Mouse (Mus musculus) neural tube, embryonic 14.5 days (tissue): ENCODE data around the gene Arv1. TPM values are rescaled to one million over a fixed set of nuclear protein-coding genes. Genes with fewer than 3 reads are reported as not detected.

ENCODE experiments used
- ATAC-seq: fragments of 200-750 bp; cut with Nextera tagmentation; 2 replicates; pipeline ENCODE4 v1.8.0; 2017; ENCODE audit warnings: low read depth, mild to moderate bottlenecking, moderate TSS enrichment, moderate library complexity
- H3K27ac ChIP-seq: fragments of 300-500 bp; sonication (generic); 2 replicates; pipeline ENCODE4 v1.5.1; 2014; ENCODE audit warnings: low read depth, mild to moderate bottlenecking, control low read depth, low read length, moderate library complexity, mixed read lengths
- H3K27me3 ChIP-seq: fragments of 300-500 bp; sonication (generic); 2 replicates; pipeline ENCODE4 v1.6.1; 2014; ENCODE audit warnings: low read length; ENCODE audit not compliant: control insufficient read depth, insufficient read depth
- H3K36me3 ChIP-seq: fragments of 300-500 bp; sonication (generic); 2 replicates; pipeline ENCODE4 v1.6.1; 2014; ENCODE audit warnings: low read length, mixed read lengths; ENCODE audit not compliant: control insufficient read depth, insufficient read depth
- H3K4me1 ChIP-seq: fragments of 300-500 bp; sonication (generic); 2 replicates; pipeline ENCODE4 v1.6.1; 2014; ENCODE audit warnings: low read length; ENCODE audit not compliant: control insufficient read depth, insufficient read depth
- H3K4me2 ChIP-seq: fragments of 300-500 bp; sonication (generic); 2 replicates; pipeline ENCODE4 v1.6.1; 2014; ENCODE audit warnings: mild to moderate bottlenecking, low read depth, low read length, control low read depth
- H3K4me3 ChIP-seq: fragments of 300-500 bp; sonication (generic); 2 replicates; pipeline ENCODE4 v1.5.1; 2014; ENCODE audit warnings: low read depth, low read length, control low read depth, mixed read lengths
- H3K9ac ChIP-seq: fragments of 300-500 bp; sonication (generic); replicated peaks from 2 replicates; pipeline ENCODE4 v1.6.1; 2014; ENCODE audit warnings: low read depth, mild to moderate bottlenecking, control low read depth, low read length, mixed read lengths
- H3K9me3 ChIP-seq: fragments of 300-500 bp; sonication (generic); 2 replicates; pipeline ENCODE4 v1.6.1; 2016; ENCODE audit warnings: low read length; ENCODE audit not compliant: control insufficient read depth
- WGBS: fragments of 180-500 bp; shearing (Covaris S2); extraction: QIAGEN DNeasy Blood & Tissue Kit; methylation state at CpG from one replicate; pipeline ENCODE4 v1.1.7; 2014; 5-methylcytosine and 5-hydroxymethylcytosine counted together
- polyA plus RNA-seq: library from polyadenylated mRNA; unstranded; fragments of >200 nt; fragmentation: Nextera tagmentation; extraction: Ambion mirVana; gene quantifications from 2 replicates; pipeline ENCODE4 v1.2.1, GENCODE M21; 2014

Arv1 gene
- polyA plus RNA-seq, 1 experiment from 2014 or later, result 38.0 TPM

DNA sequence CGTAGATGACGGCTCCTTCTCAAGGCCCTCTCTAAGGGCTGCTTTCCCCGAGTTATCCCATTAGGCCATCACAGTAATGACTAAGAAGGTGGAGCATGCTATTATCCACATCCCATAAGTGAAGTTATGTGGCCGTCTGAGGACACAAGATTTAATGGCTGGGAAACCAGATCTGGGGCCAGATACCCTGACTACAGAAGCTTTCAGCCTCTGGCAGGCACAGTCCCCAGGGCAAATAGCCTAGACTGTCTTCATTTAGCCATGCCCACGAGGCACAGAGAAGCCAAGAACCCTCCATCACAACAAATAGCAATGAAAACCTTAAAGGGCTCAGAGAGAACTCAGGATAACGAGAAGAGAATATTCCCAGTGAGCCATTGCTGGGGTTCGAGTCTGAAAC, 41.1 kb downstream of the Arv1 start:
- Histone ChIP-seq H3K4me2 (no peak overlapping the region), H3K27ac (no peak overlapping the region), H3K36me3 (no peaks in the 10 kb centered on the region), H3K27me3 (no peaks in the 10 kb centered on the region), H3K9me3 (no peaks in the 10 kb centered on the region), H3K4me3 (no peak overlapping the region), H3K9ac (no peak overlapping the region), H3K4me1 (no peaks in the 10 kb centered on the region)
- no peak for ATAC-seq
- WGBS, result 55% methylated on average over 7 of the region's 7 CpGs

DNA sequence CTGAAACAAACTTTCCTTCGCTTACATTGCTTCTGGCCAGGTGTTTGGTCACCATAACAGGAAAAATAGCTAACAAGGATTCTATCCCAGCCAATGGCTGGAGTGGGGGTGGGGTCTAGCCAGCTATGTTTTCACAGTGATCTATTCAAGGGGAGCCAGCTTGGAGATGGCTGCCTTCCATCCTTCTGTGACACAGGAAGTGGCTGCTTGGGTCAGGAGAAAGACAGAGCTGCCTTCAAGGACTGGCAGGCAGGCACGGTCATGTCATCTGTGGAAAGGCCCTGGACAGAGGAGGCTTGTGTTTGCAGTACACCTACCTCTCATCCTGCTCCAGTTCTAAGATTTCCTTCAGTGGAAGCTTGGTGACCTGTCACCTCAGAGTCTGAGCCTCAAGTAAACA, 50.5 kb downstream of the Arv1 start:
- Histone ChIP-seq H3K27ac (no peak overlapping the region), H3K4me3 (no peak overlapping the region), H3K9me3 (no peaks in the 10 kb centered on the region), H3K4me1 (no peaks in the 10 kb centered on the region), H3K9ac (no peak overlapping the region), H3K4me2 (no peak overlapping the region), H3K36me3 (no peaks in the 10 kb centered on the region), H3K27me3 (no peaks in the 10 kb centered on the region)
- no peak for ATAC-seq
- WGBS, result 75% methylated on average over 2 of the region's 2 CpGs

DNA sequence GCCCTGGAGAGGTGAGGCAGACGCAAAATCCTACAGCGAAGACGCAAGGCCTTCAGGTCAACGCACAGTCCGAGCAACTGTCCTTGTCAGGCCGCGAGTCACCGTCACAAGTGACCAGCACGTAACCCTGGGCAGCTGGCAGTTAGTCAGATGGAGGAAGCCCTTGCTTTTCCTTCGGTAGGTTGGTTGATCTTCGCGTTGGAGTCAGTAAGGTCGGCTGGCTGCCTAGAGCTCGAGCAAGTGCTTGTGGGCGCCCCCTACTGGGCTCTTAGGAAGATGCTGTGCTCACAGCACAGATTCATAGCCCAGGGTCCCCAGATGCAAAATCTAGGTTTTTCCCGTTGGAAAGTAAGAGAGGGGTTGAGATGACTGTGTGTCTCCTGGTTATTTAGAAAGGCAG, 53.8 kb downstream of the Arv1 start:
- Histone ChIP-seq H3K36me3 (no peaks in the 10 kb centered on the region), H3K4me2 (peak overlapping the region; percentile 20; the same call in 1 of the 2 replicates), H3K4me3 (no peak overlapping the region), H3K9ac (no peak overlapping the region), H3K27me3 (no peaks in the 10 kb centered on the region), H3K9me3 (no peaks in the 10 kb centered on the region), H3K27ac (no peak overlapping the region), H3K4me1 (peaks cover 6% of the 10 kb centered on the region)
- 15% methylated on average over 16 of the region's 16 CpGs for WGBS
- ATAC-seq, result no peak

DNA sequence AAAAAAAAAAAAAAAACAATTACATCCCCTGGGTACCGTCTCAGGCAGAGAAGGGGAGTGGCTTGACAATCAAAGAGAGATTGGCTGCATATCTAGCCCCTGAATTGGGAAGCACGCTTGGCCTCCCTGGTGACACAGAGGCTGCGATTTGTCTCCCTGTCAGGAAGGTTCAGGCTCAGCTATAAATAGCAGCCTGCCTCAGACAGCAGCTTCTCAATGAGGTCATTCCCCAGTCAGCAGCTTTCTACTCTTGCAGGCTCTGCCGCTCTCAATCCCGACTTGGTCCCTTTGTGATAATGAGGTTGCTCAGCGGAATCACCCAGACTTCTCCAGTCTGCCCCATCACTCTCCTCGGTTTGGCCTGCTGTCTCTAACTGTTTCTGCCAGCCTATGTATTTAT, 58.3 kb downstream of the Arv1 start:
- Histone ChIP-seq H3K36me3 (no peaks in the 10 kb centered on the region), H3K27me3 (no peaks in the 10 kb centered on the region), H3K27ac (peak overlapping the region; percentile 62), H3K4me2 (peak overlapping the region; percentile 18; the same call in 1 of the 2 replicates), H3K4me3 (no peak overlapping the region), H3K9ac (no peak overlapping the region; the same call in 1 of the 2 replicates), H3K9me3 (no peaks in the 10 kb centered on the region), H3K4me1 (peaks cover 9% of the 10 kb centered on the region)
- ATAC-seq, result peak; percentile 63
- WGBS, result 2% methylated on average over 7 of the region's 7 CpGs

DNA sequence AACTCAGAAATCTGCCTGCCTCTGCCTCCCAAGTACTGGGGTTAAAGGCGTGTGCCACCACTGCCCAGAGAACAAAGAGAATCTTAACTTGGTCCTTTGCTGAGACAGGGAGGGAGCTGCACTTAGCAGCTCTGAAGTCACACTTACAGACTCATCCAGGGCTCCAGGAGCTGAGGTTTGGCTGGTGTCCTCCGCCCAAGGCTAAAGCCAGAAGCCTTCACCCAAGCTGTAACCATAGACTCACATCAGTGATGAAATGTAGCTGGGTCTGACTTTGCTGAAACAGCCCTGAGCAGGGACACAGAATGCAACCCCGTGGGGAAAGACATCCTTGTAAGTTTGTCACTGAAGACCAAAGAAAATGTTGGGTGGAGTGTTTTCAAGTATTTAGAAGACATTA, 60.5 kb downstream of the Arv1 start:
- H3K9me3 ChIP-seq, result no peaks in the 10 kb centered on the region
- WGBS, result 86% methylated on average over 3 of the region's 3 CpGs
- no peak overlapping the region for H3K4me2 ChIP-seq
- ATAC-seq, result no peak
- H3K36me3 ChIP-seq, result no peaks in the 10 kb centered on the region
- H3K4me3 ChIP-seq, result no peak overlapping the region
- no peaks in the 10 kb centered on the region for H3K27me3 ChIP-seq
- H3K27ac ChIP-seq, result no peak overlapping the region
- no peak overlapping the region for H3K9ac ChIP-seq
- H3K4me1 ChIP-seq, result peaks cover 9% of the 10 kb centered on the region

DNA sequence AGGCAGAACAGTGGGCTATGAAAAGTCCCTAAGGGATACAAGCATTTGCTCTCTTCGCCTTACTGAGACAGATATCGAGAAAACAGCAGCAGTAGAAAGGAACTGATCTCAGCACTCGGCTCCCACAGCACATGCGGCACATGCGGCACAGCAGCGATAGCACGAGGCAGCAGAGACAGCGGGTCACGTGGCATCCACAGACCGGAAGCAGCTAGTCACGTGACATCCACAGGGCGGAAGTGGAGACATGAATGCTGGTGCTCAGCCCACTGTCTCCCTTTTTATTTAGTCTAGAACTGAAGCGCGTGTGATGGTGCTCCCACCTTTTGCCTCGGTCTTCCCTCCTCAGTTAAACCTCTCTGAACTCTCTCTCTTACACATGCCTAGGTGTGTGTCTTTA, 61.3 kb downstream of the Arv1 start:
- H3K9me3 ChIP-seq, result no peaks in the 10 kb centered on the region
- no peak overlapping the region for H3K4me2 ChIP-seq
- ATAC-seq, result no peak
- H3K4me1 ChIP-seq, result peaks cover 9% of the 10 kb centered on the region
- H3K27ac ChIP-seq, result no peak overlapping the region
- H3K36me3 ChIP-seq, result no peaks in the 10 kb centered on the region
- H3K4me3 ChIP-seq, result no peak overlapping the region
- 87% methylated on average over 15 of the region's 15 CpGs for WGBS
- H3K27me3 ChIP-seq, result no peaks in the 10 kb centered on the region
- H3K9ac ChIP-seq, result no peak overlapping the region

Other genes starting within 250 kb of the Arv1 start
- gene Cog2, start 201.4 kb upstream of the Arv1 start, polyA plus RNA-seq, result 32.3 and 37.7 TPM in 2 replicates
- 0.63 and 1.5 TPM in 2 replicates for gene Agt, start 152.4 kb upstream of the Arv1 start, polyA plus RNA-seq
- gene Capn9, start 146.0 kb upstream of the Arv1 start, polyA plus RNA-seq, result 0.26 and 0.36 TPM in 2 replicates
- gene 2310022B05Rik, start 58.8 kb upstream of the Arv1 start, polyA plus RNA-seq, result 21.9 and 25.2 TPM in 2 replicates
- gene Ttc13, start 156 bp upstream of the Arv1 start, polyA plus RNA-seq, result 70.9 and 73.9 TPM in 2 replicates
- gene Fam89a, start 29.7 kb downstream of the Arv1 start, polyA plus RNA-seq, result 0.91 and 7.0 TPM in 2 replicates
- 36.7 and 42.7 TPM in 2 replicates for gene Trim67, start 71.0 kb downstream of the Arv1 start, polyA plus RNA-seq
- 75.2 and 85.6 TPM in 2 replicates for gene Gnpat, start 140.9 kb downstream of the Arv1 start, polyA plus RNA-seq
- 16.2 and 19.7 TPM in 2 replicates for gene 2810004N23Rik, start 141.0 kb downstream of the Arv1 start, polyA plus RNA-seq
- 11.7 and 12.8 TPM in 2 replicates for gene Exoc8, start 175.6 kb downstream of the Arv1 start, polyA plus RNA-seq
- gene Sprtn, start 175.7 kb downstream of the Arv1 start, polyA plus RNA-seq, result 6.7 and 8.1 TPM in 2 replicates
- gene Egln1, start 227.2 kb downstream of the Arv1 start, polyA plus RNA-seq, result 22.6 and 25.7 TPM in 2 replicates